Mouse (Mus musculus): ENCODE data around the gene Rasl11a.

DNA sequence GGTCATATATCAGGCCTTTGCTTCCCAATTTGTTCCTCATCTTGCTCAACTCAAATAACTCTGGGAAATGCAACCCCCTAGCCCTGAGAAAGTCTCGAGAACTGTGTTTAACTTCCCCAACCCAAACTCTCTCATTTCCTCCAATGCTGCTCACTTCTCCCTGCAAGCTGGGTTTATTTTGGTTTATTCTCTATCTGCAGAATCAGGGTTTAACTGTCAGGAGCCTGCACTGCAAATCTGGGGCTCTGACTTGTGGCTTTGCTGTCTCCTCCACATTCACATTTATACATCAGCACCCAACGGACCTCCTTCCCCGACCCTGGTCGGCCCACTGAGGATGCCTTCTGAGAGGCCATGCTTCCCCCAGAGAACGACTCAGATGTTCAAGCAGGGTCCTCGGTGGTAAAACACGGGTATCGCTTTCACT, 38.9 kb upstream of the Rasl11a start:
- no peak for TF ChIP-seq CTCF (IDR thresholded peaks at IDR 0.05; ENCODE audit: insufficient read depth, low read depth, low read length)
- TF ChIP-seq POLR2A (IDR thresholded peaks at IDR 0.05; ENCODE audit: insufficient read depth, low read depth, low read length) = no peak

All from olfactory bulb, adult 2 months (tissue).